Mouse (Mus musculus) bone marrow, adult 2 months (tissue): ENCODE data around the gene Mid1.

Experiments used
- CTCF ChIP-seq: fragments of 200-500 bp; IDR thresholded peaks from 2 replicates; pipeline ENCODE4 v1.5.1; 2011; ENCODE audit warnings: low read length, control low read depth; ENCODE audit not compliant: control insufficient read depth, insufficient read depth
- POLR2A ChIP-seq: fragments of 200-500 bp; IDR thresholded peaks from 2 replicates; pipeline ENCODE4 v1.6.1; 2011; ENCODE audit warnings: low read depth, mild to moderate bottlenecking, control low read depth, low read length, borderline replicate concordance; ENCODE audit not compliant: control insufficient read depth

DNA sequence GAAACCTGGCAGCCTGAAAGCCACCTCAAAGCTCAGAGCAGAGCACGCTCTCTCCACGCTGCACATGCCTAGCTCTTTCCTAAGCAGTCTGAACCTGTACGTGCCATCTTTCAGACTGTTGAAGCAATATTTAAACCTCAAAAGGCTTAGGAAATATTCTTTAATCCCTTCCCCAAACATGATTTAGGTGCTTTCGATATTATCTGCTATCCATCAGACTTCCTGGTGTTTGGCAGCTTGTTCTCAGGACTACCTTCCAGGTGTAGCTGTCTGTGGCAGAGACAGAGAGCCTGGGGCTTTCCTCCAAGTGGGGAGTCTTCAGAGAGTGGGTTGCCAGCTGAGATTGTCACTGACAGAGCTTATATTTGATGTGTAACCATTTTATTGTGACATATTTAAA, 255.5 kb downstream of the Mid1 start:
- TF ChIP-seq CTCF (no peak), POLR2A (no peak)
